Mouse (Mus musculus) telencephalon, adult 2 months (tissue): ENCODE measurements at regions not wholly inside any gene's neighbourhood (a gene's known extent, or its start where the extent isn't known, plus 50 kb on each side); places are given as distances from the start of the nearest gene placed in this dataset.

Experiments
- DNase-seq: peaks from one replicate; pipeline ENCODE4 v3.0.0-alpha.2; 2011; ENCODE audit warnings: low read depth, low spot score

GRCm38 (mm10) chr1:30362072-30362769 lies 511.5 kb downstream of the Phf3 start:
- DNase-seq, result no peak

- no peak for DNase-seq
These were observed 553.0 kb downstream of the Phf3 start for GRCm38 (mm10) chr1:30320657-30321262.

- no peak for DNase-seq
These were observed 555.5 kb downstream of the Phf3 start for GRCm38 (mm10) chr1:30318195-30318594.

GRCm38 (mm10) chr1:30289073-30289472 lies 584.6 kb downstream of the Phf3 start:
- no peak for DNase-seq

- DNase-seq, result peak; percentile 3
These were observed 611.3 kb downstream of the Phf3 start for GRCm38 (mm10) chr1:30262418-30262817.

GRCm38 (mm10) chr1:30259547-30259946 lies 614.2 kb downstream of the Phf3 start:
- DNase-seq, result no peak

- DNase-seq, result no peak
These were observed 656.9 kb downstream of the Phf3 start for GRCm38 (mm10) chr1:30216764-30217348.

GRCm38 (mm10) chr1:30204608-30205262 lies 669.0 kb downstream of the Phf3 start:
- no peak for DNase-seq

GRCm38 (mm10) chr1:30176225-30176624 lies 697.5 kb downstream of the Phf3 start:
- DNase-seq, result no peak

GRCm38 (mm10) chr1:30144997-30145396 lies 728.7 kb downstream of the Phf3 start:
- peak; percentile 69 for DNase-seq

- DNase-seq, result no peak
These were observed 759.5 kb downstream of the Phf3 start for GRCm38 (mm10) chr1:30114186-30114585.
